Mouse (Mus musculus) bone marrow macrophage, adult 2 months (primary cell): ENCODE data around the gene Vdr.

Experiments
- CTCF ChIP-seq: IDR thresholded peaks from 2 replicates; pipeline ENCODE4 v1.5.1; 2012; ENCODE audit warnings: low read depth, mild to moderate bottlenecking, low read length, moderate library complexity
- POLR2A ChIP-seq: IDR thresholded peaks from 2 replicates; pipeline ENCODE4 v1.6.1; 2012; ENCODE audit warnings: mild to moderate bottlenecking, low read depth, low read length, borderline replicate concordance

DNA sequence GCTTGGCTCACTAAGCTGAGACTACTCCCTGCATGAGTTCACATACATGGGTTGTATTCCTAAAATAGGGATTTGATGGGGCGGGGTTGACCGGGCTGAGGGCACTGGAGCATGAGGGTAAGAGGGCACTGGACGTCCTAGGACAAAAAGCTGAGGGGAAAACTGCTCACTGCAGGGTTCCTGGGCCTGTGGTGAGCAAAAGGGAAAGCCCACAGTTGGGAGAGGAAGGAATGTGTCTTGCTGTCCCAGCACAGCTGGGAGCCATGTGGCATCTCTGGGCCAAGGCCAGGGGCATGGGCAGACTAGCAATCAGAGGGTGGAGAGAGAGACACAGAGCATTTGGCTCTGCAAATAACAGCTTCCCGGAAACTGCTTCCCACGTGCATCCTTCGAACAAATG is 28.1 kb upstream of the Vdr start:
- TF ChIP-seq CTCF (no peak), POLR2A (no peak)
